Mouse (Mus musculus): ENCODE results near the gene Hexim1.

Hexim1 gene

DNA sequence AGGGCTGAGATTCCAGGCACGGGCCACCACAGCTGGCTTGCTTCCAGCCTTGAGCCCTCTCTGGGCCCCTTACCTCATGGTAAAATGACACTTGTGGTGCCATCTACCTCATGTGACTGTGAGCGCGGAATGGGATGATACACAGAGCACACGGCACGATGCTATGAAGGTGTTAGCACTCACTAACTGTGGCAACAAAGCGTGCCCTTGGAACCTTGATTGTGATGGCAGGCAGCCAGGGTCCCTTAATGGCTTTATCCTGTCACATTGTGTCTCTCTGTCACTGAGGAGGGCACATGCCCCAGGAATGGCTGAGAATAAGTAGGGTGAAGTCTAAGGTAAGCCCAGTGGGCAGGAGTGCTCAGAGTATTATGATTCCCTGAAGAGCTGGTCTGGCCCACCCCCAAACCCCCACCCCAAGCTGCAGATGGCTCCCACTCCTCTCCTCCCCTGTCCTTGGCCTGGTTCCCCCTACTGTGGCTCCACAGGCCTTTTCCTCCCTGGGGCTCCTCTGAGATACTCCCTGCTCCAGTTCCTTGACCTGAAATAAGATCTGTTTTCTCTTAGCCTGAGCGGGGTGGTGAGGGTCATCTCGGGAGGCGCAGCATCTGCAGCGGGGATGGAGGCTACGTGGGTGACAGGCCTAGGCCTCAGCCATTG is 17.4 kb upstream of the Hexim1 start:
- DNase-seq (ENCODE audit: low spot score), result peak; percentile 12

DNA sequence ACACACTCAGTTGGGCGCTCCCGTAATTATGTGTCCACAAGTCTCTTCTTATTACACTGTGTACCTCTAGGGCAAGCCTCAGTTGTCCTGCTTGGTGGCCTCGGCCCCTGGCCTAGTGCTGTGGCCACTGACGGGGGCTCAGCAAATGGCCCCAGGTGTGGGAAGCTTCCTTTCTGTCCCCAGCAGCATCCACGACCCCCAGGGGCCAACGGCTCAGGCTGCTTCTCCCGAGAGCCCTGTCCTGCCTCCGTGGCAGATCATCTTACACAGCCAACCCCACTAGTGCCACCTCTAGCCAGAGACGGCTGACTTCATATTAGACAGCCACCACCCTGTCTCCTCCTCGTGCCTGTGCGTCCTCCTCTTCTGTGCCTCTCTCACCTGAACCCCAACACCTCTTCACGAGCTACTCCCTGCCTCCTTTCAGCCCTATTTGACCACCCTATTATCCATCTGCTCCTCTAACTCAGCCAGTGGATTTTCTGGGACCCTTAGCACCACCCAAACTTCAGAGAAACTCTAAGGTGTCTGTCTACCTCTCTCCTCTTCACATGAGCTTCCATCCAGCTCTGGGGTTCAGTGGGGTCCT is 16.6 kb upstream of the Hexim1 start:
- DNase-seq (ENCODE audit: low spot score), result no peak

DNA sequence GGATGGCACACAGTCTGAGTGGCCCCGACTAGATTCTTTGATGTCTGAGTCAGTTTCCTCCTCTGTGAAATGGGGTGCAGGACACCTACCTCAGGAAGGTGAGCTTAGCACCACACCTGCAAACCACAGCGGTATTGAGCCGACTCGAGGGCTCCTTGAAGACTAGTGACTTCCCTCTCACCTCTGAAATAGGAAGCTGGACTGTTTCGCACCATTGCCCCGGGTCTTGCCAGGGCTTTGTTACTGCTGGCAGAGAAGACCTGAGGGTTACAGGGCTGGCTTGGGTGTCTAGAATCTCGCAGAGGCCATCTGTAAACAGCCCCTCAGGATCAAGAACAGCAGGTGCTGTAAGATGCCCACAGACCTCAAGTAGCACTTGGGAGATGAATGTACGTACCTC is 15.7 kb upstream of the Hexim1 start:
- DNase-seq (ENCODE audit: low spot score), result peak; percentile 12

DNA sequence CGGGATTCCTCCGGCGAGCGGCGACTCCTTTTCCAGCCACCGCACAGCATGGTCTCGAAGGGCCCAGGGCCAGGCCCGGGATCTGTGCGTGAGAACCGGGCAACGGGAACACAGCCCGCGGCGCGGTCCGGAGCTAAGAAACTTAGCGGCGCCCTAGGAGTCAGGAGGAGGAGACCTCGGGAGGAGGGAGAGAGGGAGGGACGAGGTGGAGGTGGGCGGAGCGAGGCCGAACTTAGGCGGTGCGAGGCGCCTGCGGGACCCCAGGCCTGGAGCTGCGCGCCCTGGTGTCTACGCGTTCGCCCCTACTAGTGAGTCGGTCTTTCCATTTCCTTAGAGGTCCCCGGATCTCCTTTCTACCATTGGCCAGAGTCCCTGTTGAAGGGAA is 14.6 kb upstream of the Hexim1 start, which contains the start of the genes Plcd3 and Acbd4:
Plcd3 (minus strand) TSS at position 178 of the 385 bp plus-strand sequence.
Acbd4 (plus strand) TSS at position 202 of the 385 bp plus-strand sequence.
- peak; percentile 75 for DNase-seq (ENCODE audit: low spot score)

DNA sequence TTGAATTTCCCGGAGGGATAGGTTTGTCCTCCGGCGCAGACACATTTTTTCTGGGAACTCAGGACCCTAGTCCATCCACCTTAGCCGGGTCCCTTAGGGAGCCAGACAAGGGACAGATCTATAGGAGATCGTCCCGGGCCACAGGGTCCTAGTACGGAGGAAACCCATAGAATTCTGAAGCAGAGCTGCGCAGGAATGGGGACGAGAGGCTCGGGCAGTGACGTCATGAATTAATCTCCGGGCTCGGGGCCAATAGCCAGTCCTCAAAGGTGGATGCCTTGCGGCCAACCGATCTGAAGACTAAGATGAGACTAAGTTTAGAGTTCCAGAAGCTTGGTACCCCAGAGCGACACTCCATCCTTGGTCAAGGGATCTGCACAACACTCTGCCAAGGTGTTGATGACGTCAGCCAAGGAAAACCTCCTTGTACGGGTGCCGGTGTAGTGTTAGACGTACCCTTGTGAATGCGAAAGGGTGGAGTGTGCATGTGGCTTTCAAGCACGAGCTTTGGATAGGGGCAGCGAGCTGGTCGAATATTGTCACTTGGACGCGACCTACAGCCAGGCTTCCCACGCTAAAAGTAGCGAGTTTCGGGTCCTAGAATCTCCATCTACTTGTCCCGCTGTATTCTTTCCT is 14.0 kb upstream of the Hexim1 start:
- DNase-seq (ENCODE audit: low spot score), result peak; percentile 67

DNA sequence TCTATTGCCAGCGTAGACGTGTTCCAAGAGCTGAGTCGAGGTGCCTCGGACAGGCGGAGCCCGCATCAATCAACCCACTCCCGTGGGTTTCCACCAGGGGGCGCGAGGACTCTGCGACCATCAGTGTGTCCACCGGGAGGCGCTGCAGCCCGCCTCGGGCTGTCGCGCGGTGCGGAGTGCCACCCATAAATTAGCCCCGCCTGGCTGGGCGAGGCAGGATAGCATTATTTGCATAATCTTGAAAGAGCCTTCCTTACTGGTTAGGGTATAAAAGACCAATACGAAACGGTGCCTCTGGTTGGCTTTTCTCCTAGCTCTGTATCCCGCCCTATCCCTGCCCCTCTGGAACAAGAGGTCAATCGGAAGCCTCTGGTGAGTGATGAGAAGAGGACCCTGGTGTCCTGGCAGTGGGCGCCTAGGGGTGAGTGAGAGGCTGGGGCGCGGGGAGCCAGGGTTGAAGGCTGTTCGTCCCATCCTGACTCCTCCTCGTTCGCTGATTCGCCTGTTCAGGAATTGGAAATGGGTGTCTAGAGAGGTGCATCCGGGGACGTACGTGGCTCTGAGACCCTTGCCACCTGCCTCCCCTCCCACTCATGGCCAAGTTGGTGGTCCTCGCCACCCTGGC is 13.2 kb upstream of the Hexim1 start:
- DNase-seq (ENCODE audit: low spot score), result peak; percentile 99

DNA sequence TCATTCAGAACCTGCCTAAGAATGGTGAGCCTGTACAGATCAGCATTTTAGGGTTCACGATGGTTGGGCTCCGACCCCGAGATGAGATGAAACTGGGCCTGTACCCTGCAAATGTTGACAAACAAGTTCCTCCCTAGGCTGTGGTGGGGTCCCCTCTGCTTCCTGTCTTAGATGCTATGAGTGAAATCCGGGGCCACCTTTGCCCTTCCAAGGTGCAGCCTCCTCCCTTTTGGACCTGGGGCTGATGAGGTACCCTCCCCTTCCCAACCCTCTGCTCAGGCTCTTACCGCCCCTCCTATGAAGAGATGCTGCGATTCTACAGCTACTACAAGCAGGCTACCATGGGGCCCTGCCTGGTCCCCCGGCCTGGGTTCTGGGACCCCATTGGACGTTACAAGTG is 12.4 kb upstream of the Hexim1 start:
- peak; percentile 12 for DNase-seq (ENCODE audit: low spot score)

DNA sequence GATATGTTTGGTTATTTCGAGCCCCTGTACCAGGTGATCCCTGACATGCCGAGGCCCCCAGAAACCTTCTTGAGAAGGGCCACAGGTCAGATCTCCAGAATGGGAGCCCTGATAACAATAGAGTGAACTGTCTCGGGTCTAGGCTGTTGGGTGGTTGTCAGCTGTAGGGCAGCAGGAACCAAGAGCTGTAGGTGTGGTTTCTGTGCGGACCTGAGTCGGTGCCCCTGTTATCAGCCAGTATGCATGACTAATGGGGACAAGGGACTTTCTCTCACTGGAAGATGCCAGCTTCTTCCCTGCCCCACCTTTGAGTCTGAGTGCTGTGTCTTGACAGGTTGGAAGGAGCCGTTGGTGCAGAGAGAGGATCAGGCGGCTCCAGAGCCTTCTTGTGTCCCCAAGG is 11.6 kb upstream of the Hexim1 start:
- DNase-seq (ENCODE audit: low spot score), result no peak

DNA sequence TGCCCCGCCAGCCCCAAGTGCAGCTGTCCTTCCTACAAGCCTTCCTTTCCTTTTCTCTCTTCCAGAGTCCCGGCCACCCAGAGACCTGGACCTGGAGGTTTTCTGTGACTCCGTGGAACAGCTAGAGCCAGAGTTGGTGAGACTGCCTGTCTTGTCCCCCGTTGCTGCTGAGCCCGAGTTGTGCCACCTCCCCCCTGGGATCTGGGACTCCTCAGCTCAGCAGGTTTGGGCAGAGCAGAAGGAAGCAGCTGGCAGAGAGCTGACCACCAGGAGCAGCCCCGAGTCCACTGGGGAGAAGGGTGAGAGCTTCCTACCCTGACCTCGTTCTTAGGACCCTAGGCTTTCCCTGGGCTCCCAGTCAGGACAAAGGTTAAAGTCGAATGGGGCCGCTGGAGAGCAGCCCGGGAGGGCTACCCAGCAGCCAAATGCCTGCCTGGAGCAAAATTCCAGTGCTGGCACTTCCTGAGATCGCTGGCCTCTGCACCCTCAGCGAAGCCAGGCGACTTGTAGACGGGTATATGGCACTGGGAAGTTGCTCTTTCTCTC is 10.8 kb upstream of the Hexim1 start:
- DNase-seq (ENCODE audit: low spot score), result no peak

DNA sequence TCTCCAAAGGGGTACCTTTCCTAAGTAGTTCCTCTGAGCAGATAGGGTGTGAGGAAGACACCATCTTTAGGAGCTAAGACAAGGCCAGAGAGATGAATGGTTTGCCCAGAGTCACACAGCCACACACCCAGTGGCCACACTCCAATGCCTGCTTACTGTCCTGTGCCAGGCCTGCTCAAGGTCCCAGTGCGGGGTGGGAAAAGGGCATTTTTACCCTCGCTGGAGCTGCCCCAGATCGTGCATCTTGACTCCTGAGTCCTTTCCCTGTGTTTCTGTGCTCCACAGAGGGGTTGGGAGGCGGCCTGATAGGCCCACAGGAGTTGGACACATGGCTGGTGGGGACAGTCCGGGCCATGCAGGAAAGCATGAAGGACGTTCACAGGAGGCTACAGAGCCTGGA is 10.2 kb upstream of the Hexim1 start:
- no peak for DNase-seq (ENCODE audit: low spot score)

DNA sequence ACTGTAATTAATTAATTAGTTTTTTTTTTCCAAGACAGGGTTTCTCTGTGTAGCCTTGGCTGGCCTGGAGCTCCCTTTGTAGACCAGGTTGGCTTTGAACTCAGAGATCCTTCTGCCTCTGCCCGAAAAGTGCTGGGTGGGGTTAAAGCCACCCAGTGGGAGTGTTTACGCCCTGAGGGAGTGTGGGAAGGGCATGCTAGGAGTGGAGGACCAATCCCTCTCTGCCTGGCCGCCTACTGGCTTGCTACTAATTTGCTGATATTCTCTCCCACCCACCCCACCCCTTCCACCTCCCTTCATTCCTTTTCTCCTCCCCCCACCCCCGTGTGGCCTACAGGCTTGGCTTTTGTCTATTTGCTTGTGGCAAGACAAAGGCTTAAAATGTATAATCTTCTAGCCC is 9.6 kb upstream of the Hexim1 start:
- DNase-seq (ENCODE audit: low spot score), result no peak

DNA sequence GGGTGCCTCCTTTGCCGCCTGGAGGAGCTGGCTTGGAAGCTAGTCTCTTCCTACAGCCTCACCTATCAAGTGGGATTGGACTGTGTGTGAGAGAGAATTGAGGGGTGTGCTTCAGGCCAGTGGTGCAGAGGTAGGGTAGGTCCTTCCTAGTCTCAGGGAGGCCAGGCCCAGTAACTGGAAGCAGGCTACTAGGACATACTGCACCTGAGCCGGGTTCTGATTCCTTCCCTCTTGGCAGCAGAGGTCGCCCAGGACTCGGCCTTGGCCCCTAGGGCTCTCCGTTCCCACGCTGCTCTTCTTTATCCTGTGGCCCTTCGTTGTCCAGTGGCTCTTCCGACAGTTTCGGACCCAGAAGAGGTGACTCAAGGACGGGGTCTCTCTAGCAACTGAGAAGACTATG is 4.7 kb upstream of the Hexim1 start:
- DNase-seq (ENCODE audit: low spot score), result no peak

DNA sequence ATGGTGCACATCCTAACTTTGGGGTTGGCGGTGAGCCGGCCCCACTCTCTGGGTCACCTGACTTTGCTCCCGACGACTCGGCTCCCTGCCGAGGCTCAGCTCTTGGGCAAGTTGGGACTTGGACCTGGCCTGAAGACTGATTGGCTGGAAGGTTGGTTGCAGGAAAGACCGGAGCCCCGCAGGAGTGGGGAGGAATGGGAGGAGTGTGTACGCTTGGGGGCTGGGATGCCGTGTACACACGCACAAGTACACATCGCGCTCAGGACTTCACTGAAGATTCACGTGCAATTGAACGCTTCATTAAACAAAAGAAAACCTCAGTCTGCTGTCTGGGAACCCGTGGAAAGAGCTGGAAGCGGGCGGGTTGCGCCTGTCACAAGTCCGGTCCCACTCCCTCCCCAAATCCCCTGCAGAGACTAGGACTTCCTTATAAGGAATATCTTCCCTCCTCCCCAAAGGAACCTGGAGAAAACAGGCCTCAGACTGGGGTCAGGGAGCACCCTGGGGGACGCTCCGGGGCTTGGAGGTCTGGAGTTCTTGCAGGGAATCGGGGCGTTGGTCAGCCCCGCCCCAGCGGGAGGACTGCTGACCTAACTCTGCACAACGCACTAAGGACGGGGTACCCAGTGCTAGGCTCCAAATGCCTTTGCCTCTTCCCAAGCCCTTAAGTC is 4.0 kb upstream of the Hexim1 start:
- peak; percentile 72 for DNase-seq (ENCODE audit: low spot score)

DNA sequence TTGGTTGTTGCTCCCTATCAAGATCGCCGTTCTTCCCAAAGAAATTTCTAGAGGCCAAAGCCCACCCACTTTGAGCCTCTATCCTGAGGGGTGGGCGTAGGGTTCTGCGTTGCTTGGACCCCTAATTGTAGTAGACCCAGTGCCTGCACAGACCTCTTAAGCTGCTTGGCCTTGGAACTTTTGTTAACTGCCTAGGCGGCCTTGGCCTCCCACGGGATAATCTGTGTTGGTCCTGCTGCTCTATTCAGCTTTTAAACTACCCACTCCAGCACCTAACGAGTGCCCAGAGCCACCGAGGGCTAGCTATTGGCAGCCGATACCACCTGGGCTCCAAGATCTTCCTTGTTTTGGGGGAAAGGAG is 3.5 kb upstream of the Hexim1 start:
- no peak for DNase-seq (ENCODE audit: low spot score)

DNA sequence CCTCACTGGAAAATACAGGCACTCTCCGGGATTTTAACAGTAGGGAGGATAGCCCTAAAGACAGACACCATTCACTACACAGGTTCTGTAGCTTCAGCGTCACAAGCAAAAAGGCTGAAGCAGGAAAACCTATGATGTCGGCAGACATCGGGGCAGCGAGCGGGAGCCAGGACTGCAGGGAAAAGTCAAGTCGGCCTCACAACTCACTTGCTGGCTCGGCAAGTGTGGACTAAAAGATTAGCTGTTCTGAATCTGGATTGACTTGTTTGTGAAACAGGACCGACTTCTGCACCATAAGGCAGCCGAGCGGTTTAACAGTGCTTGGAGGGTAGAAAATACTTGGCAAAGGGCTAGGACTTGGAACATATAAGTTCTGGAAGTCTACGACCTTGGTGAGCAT is 3.0 kb upstream of the Hexim1 start:
- peak; percentile 19 for DNase-seq (ENCODE audit: low spot score)

DNA sequence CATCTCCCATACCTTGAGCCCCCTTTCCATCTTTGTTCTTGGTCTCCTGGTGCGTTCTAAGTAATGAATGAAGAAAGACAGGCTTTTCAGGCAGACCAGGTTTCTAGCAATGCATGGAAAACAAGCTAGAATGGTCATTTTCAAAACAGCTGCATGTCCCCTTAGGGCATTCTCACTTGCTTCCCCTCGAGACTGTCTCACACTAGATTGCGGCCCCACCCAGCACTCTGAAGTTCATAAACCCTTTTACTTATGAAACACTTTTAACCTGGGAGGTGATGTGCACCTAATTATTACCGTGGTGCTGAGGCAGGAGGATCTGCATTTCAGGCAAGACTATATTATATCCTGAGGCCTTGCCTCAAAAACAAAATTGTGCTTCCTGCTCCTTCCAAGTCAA is 2.3 kb upstream of the Hexim1 start:
- no peak for DNase-seq (ENCODE audit: low spot score)

DNA sequence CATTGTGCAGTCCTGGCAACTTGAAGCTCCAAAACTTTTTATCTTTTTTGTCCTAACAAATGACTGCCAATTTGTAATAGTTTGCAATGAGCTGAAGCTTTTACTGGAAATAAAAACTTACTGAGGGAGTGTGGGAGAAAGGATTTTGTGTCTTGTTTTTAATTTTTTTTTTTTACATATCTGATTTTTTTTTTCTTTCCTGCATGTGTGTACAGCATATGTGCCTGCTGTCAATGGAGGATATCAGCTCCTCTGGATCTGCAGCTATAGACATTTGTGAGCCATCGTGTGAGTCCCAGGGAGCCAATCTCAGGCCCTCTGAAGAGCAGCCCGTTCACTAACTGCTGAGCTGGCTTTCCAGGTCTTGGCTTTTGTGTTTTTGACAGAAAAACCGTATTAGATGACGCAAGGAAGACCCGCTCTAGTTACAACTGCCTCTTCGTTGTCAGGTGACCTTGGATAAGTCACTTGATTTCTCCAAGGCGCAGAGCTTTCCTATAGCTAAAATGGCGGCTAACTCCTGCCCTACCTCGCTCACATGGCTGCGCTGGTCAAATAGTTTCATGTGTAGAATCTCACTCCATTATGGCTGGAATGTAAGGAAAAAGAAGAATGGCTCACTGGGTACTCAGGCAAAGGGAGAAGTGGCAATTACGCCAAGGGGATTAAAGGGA is 1.6 kb upstream of the Hexim1 start:
- DNase-seq (ENCODE audit: low spot score), result no peak

DNA sequence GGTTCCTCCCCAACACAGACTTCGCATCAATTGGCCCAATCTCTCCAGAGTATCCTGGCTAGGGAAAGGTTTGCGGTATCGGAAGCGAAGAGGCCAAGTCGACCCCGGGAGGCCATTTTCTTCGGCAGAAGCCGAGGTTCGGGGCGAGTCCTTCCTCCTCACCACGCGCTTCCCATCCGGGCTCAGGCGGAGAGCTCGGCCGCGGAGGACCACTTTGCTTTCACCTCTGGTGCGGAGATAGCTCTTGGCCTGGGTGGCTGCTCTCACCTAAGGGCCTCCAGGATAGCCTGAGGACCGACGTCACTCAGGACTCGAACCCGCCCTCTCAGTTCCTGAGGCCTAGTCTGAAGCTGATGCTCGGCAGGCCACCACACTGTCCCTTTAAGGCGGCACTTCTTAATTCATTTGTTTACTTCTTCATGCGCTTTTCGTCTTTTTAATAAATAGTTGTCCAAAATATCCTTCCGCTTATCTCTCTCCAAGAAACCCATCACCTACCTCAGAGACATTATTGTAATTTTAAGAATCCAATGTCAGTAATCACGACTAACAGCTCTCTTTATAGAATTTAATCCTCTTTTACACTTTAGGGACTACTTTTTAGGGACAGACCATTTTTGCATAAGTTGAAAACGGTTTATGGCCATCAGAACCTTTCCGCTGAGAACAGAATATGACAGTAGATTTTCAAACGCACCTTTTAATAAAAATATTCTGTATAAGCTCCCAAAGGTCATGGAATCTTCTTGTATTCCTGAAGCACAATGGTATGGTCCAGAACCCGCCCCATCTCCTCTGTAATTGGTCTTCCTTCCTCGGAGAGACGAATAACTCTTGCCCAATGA is 646 bp upstream of the Hexim1 start:
- DNase-seq (ENCODE audit: low spot score), result peak; percentile 66

DNA sequence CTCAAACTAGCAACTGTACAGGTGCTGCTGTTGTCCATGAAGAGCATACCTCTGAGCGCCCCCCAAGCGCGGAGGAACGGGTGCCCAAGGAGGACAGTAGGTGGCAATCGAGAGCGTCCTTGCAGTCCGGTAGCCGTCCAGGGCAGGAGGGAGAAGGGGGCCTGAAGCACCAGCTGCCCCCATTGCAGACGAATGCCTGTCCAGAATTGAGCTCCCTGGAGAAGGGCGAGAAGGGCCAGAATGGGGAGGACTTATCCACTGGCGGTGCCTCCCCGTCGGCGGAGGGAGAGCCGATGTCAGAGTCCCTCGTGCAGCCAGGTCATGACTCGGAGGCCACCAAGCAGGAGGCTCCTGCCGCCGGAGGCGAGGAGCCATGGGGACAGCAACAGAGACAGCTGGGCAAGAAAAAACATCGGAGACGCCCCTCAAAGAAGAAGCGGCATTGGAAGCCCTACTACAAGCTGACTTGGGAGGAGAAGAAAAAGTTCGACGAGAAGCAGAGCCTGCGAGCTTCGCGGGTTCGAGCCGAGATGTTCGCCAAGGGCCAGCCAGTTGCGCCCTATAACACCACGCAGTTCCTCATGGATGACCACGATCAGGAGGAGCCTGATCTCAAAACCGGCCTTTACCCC is 1.0 kb downstream of the Hexim1 start:
- DNase-seq (ENCODE audit: low spot score), result peak; percentile 68

DNA sequence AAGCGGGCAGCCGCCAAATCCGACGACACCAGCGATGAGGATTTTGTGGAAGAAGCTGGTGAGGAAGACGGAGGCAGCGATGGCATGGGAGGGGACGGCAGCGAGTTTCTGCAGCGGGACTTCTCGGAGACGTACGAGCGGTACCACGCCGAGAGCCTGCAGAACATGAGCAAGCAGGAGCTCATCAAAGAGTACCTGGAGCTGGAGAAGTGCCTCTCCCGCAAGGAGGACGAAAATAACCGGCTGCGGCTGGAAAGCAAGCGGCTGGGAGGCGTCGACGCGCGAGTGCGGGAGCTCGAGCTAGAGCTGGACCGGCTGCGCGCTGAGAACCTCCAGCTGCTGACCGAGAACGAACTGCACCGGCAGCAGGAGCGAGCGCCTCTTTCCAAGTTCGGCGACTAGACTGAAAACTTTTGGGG is 1.6 kb downstream of the Hexim1 start:
- no peak for DNase-seq (ENCODE audit: low spot score)
